Mouse (Mus musculus) olfactory bulb, adult 2 months (tissue): ENCODE measurements at regions not wholly inside any gene's neighbourhood (a gene's known extent, or its start where the extent isn't known, plus 50 kb on each side); places are given as distances from the start of the nearest gene placed in this dataset.

Experiments used
- CTCF ChIP-seq: fragments of 200-500 bp; IDR thresholded peaks from 2 replicates; pipeline ENCODE4 v1.5.1; 2012; ENCODE audit warnings: low read depth, mild to moderate bottlenecking, low read length, moderate library complexity; ENCODE audit not compliant: insufficient read depth
- POLR2A ChIP-seq: fragments of 200-500 bp; IDR thresholded peaks from 2 replicates; pipeline ENCODE4 v1.6.1; 2012; ENCODE audit warnings: mild to moderate bottlenecking, low read depth, low read length, moderate library complexity; ENCODE audit not compliant: insufficient read depth

GRCm38 (mm10) chr2:30692561-30693205 is 97.8 kb downstream of the Cstad start:
- TF ChIP-seq CTCF = no peak
- no peak for TF ChIP-seq POLR2A
